Mouse (Mus musculus) lung, postnatal 0 days (tissue): ENCODE results near the gene Sorbs1.

ENCODE experiments used
- CTCF ChIP-seq: IDR thresholded peaks from 2 replicates; pipeline ENCODE4 v1.5.1; 2016; ENCODE audit warnings: antibody characterized with exemption, mild to moderate bottlenecking
- EP300 ChIP-seq: IDR thresholded peaks from 2 replicates; pipeline ENCODE4 v1.6.1; 2016; ENCODE audit warnings: antibody characterized with exemption, mild to moderate bottlenecking, control low read depth

DNA sequence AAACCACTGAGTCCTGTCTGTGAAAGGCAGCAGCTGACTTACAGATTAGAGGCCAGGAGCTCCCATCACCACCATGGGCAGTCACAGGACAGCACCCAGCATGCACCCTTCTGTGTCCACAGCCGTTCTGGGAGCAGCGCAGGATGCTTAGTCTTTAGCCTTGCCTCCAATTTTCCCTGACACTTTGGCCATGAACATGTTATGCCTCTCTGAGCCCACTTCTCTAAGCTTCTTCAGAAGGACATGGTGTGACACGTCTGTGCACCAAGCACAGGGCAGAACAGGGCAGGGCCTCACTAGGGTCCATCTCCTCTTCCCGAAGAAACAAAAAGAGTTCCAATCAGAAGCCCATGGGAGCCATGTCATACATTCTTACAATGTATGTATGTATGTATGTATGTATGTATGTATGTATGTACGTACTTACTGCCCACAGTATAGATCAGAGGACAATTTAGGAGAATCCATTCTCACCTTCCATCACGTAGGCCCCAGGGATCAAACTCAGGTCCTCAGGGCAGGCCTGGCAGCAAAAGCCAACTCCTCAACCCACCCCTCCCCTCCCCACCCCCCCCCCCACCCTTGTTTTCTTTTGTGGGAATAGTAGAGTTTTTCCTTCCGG is 266.8 kb downstream of the Sorbs1 start:
- TF ChIP-seq CTCF (no peak), EP300 (no peak)
